Mouse (Mus musculus): ENCODE data around the gene Olfr969. TPM values are rescaled to one million over a fixed set of nuclear protein-coding genes. Genes with fewer than 3 reads are reported as not detected.
"Not testable (repeated sequence)": the region's sequence is repeated elsewhere in the genome, so short reads cannot be mapped to it uniquely, and the experiment has no call there.

Gene Olfr969
- not detected for total RNA-seq (2021)

DNA sequence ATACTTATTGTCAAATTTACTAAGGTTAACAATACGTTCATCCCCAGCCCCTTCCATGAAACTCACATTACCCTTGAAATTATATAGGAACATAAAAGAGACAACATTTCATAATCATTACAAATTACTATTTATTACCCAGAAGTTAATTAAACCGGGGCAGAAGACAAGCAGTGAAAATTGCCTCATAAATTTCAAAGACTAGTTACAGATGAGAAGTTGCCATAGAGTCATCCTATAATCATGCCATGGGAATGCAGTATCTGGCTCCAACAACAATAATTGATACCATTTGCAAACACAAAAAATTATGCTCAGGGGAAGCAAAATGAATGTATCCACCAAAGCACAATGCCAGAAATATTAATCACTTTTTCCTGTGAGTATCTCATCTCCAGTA is at the start of gene Olfr969:
Gene Olfr969, plus strand, starts transcription at position 388 of the 400 bp plus-strand sequence.
- DNase-seq, result no peak
- intact Hi-C loops (cut with DNase I), result no loop called here

DNA sequence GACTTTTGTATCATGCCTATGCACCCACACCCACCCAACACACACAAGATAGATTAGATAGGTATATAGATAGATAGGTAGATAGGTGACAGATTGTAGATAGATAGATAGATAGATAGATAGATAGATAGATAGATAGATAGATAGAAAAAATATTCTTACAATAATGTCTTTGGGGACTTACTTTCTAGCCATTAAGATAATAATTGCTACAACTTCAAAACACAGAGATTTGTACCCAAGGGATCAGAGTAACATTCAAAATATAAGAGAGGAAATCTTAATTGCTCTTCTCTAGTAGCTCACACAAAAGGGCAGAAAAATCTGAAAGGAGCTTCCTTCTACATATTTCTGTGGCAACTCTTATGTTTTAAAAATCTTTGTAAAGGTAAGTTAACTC is 44.8 kb upstream of the Olfr969 start, which contains the start of gene Olfr967:
Gene Olfr967, plus strand, starts transcription at position 301 of the 400 bp plus-strand sequence.
- intact Hi-C loops (cut with DNase I), result no loop called here
- DNase-seq, result no peak

DNA sequence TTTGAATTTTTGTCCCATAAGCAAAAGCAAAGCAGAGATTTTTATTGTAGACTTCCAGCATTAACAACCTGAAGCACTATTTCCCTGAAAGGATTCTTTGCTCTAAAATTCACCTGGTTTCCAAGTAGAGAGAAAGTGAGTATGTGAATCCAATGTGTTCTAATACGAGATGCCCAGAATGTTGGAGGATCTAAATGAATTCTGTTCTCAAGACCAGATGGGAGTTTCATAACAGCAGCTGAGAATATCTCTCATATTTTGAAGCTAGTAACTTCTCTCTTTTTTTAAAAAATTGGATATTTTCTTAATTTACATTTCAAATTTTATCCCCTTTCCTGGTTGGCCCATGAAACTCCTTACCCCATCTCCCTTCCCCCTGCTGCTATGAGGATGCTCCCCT is 44.3 kb upstream of the Olfr969 start:
- DNase-seq, result no peak
- intact Hi-C loops (cut with DNase I), result no loop called here

DNA sequence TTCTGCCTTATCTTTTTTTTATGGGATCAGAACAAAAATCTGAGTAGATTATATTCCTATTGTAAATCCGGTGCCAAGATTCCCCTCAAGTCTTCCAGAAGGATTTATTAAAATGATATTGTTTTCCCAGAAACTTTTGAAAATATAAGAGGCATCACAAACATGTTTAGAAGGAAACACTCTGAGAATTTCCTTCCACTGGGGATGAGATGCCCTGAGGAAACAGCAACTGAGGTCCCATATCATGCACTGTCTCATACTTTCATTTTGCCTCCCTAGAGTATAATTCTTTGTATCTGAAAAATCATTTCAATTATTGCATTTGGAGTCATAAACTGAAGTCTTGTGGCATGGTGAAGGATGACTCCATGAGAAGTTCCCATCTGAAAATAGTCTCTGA is 7.6 kb upstream of the Olfr969 start, which contains the start of gene Olfr968:
Gene Olfr968, minus strand, starts transcription at position 101 of the 400 bp plus-strand sequence.
- intact Hi-C loops (cut with DNase I), result no loop called here
- DNase-seq, result no peak

DNA sequence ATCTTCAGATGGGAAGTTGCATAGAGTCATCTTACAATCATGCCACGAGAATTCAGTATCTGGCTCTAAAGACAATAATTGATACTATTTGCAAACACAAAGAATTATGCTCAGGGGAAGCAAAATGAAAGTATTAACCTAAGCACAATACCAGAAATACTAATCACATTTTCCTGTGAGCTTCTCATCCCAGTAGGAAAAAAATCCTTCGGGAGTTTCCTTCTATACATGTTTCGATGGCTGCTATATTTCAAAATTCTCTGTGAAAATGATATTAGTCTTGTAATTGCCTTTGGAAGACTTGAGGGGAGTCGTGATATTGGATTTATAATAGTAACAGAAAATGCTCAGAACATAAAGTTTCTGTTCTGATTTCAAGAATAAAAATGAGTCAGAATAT is 17.8 kb downstream of the Olfr969 start, which contains the start of gene Olfr970:
Gene Olfr970, plus strand, starts transcription at position 301 of the 400 bp plus-strand sequence.
- no peak for DNase-seq
- intact Hi-C loops (cut with DNase I), result no loop called here

DNA sequence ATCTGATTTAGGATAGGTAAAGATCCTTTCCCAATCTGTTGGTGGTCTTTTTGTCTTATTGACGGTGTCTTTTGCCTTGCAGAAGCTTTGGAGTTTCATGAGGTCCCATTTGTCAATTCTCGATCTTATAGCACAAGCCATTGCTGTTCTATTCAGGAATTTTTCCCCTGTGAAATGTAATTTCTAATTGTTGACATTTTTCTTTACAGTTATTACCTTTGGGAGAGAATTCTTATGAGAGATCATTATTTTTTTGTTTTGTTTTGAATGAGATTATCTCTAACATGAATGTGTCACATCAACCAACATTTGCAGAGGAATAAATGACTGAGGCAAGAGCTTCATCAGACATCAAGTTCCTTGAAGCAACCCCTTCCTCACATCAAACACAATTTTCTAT is 45.8 kb downstream of the Olfr969 start, which contains the start of gene Olfr971:
Gene Olfr971, plus strand, starts transcription at position 301 of the 400 bp plus-strand sequence.
- DNase-seq; intact Hi-C loops (cut with DNase I): not testable (repeated sequence)

Other genes starting within 250 kb of the Olfr969 start
- gene Olfr958, start 236.9 kb upstream of the Olfr969 start, total RNA-seq (2021), result not detected
- not detected for gene Olfr959, start 215.4 kb upstream of the Olfr969 start, total RNA-seq (2021)
- 1 to 10 TPM; 2.3 to 3.8 TPM for gene AW551984, start 186.5 kb upstream of the Olfr969 start, total RNA-seq (2021)
- not detected for gene Olfr148, start 180.3 kb upstream of the Olfr969 start, total RNA-seq (2021)
- not detected for gene Olfr960, start 169.6 kb upstream of the Olfr969 start, total RNA-seq (2021)
- not detected for gene Olfr961, start 145.9 kb upstream of the Olfr969 start, total RNA-seq (2021)
- gene Olfr963, start 123.7 kb upstream of the Olfr969 start, total RNA-seq (2021), result not detected
- not detected for gene Olfr149, start 83.8 kb upstream of the Olfr969 start, total RNA-seq (2021)
- not detected for gene Olfr965, start 79.6 kb upstream of the Olfr969 start, total RNA-seq (2021)
- gene Olfr150, start 60.0 kb upstream of the Olfr969 start, total RNA-seq (2021), result not detected
- not detected for gene Olfr967, start 44.7 kb upstream of the Olfr969 start, total RNA-seq (2021)
- gene Olfr968, start 7.7 kb upstream of the Olfr969 start, total RNA-seq (2021), result not detected
- not detected for gene Olfr970, start 17.9 kb downstream of the Olfr969 start, total RNA-seq (2021)
- not detected for gene Olfr971, start 45.9 kb downstream of the Olfr969 start, total RNA-seq (2021)
- gene Olfr972, start 75.5 kb downstream of the Olfr969 start, total RNA-seq (2021), result not detected
- gene Olfr229, start 116.4 kb downstream of the Olfr969 start, total RNA-seq (2021), result not detected
- not detected for gene Olfr974, start 146.6 kb downstream of the Olfr969 start, total RNA-seq (2021)
- not detected for gene Olfr975, start 161.1 kb downstream of the Olfr969 start, total RNA-seq (2021)
- not detected for gene Olfr976, start 170.2 kb downstream of the Olfr969 start, total RNA-seq (2021)
- not detected for gene Olfr978, start 201.2 kb downstream of the Olfr969 start, total RNA-seq (2021)
- not detected for gene Olfr979, start 212.5 kb downstream of the Olfr969 start, total RNA-seq (2021)
- not detected for gene Olfr980, start 218.6 kb downstream of the Olfr969 start, total RNA-seq (2021)
- gene Olfr981, start 230.5 kb downstream of the Olfr969 start, total RNA-seq (2021), result not detected

All from heart, postnatal 10 days (tissue).